Mouse (Mus musculus) forebrain, embryonic 11.5 days (tissue): ENCODE results near the gene Slc7a7. TPM values are rescaled to one million over a fixed set of nuclear protein-coding genes. Genes with fewer than 3 reads are reported as not detected.

ENCODE experiments used
- ATAC-seq: fragments of 200-750 bp; cut with Nextera tagmentation; replicated peaks from 2 replicates; pipeline ENCODE4 v1.8.0; 2017; ENCODE audit warnings: moderate TSS enrichment; ENCODE audit not compliant: low FRiP score
- DNase-seq: peaks from one replicate; pipeline ENCODE4 v3.0.0-alpha.2; 2017; ENCODE audit warnings: low spot score
- H3K27ac ChIP-seq: fragments of 300-500 bp; sonication (generic); 2 replicates; pipeline ENCODE4 v1.5.1; 2014; ENCODE audit warnings: low read depth, low read length
- H3K27me3 ChIP-seq: fragments of 300-500 bp; sonication (generic); 2 replicates; pipeline ENCODE4 v1.6.1; 2014; ENCODE audit warnings: mild to moderate bottlenecking, low read length, mixed read lengths; ENCODE audit not compliant: control insufficient read depth, insufficient read depth
- H3K36me3 ChIP-seq: fragments of 300-500 bp; sonication (generic); 2 replicates; pipeline ENCODE4 v1.6.1; 2014; ENCODE audit warnings: mild to moderate bottlenecking, low read length, moderate library complexity, mixed read lengths; ENCODE audit not compliant: control insufficient read depth, insufficient read depth
- H3K4me1 ChIP-seq: fragments of 300-500 bp; sonication (generic); replicated peaks from 2 replicates; pipeline ENCODE4 v1.6.1; 2014; ENCODE audit warnings: low read length, mixed read lengths; ENCODE audit not compliant: control insufficient read depth, insufficient read depth
- H3K4me2 ChIP-seq: fragments of 300-500 bp; sonication (generic); 2 replicates; pipeline ENCODE4 v1.6.1; 2014; ENCODE audit warnings: low read depth, mild to moderate bottlenecking, low read length, moderate library complexity, mixed read lengths; ENCODE audit not compliant: severe bottlenecking
- H3K4me3 ChIP-seq: fragments of 300-500 bp; sonication (generic); 2 replicates; pipeline ENCODE4 v1.5.1; 2014; ENCODE audit warnings: low read depth, low read length
- H3K9ac ChIP-seq: fragments of 300-500 bp; sonication (generic); 2 replicates; pipeline ENCODE4 v1.6.1; 2014; ENCODE audit warnings: low read length
- H3K9me3 ChIP-seq: fragments of 300-500 bp; sonication (generic); 2 replicates; pipeline ENCODE4 v1.6.1; 2016; ENCODE audit warnings: low read length, mixed read lengths; ENCODE audit not compliant: control insufficient read depth
- WGBS: fragments of 180-500 bp; shearing (Covaris S2); extraction: QIAGEN DNeasy Blood & Tissue Kit; methylation state at CpG from one replicate; pipeline ENCODE4 v1.1.7; 2014; 5-methylcytosine and 5-hydroxymethylcytosine counted together
- polyA plus RNA-seq: library from polyadenylated mRNA; unstranded; fragments of >200 nt; fragmentation: Nextera tagmentation; extraction: Ambion mirVana; gene quantifications from 2 replicates; pipeline ENCODE4 v1.2.1, GENCODE M21; 2014

Slc7a7 gene
- polyA plus RNA-seq, 1 experiment from 2014 or later = 4.5 TPM

- Histone ChIP-seq H3K9me3 (peaks cover 3% of the 10 kb centered on the region; the same call in 1 of the 2 replicates), H3K4me3 (no peak overlapping the region), H3K36me3 (no peaks in the 10 kb centered on the region), H3K4me2 (no peak overlapping the region), H3K27ac (no peak overlapping the region), H3K4me1 (no peaks in the 10 kb centered on the region), H3K27me3 (no peaks in the 10 kb centered on the region), H3K9ac (no peak overlapping the region)
- DNase-seq = no peak
- WGBS = 61% methylated on average over 7 of the region's 7 CpGs
- no peak for ATAC-seq
Measured at GRCm38 (mm10) chr14:54340836-54341235, 76.7 kb downstream of the Slc7a7 start.

- Histone ChIP-seq H3K4me1 (peaks cover 13% of the 10 kb centered on the region; the same call in 1 of the 2 replicates), H3K27me3 (no peaks in the 10 kb centered on the region), H3K36me3 (no peaks in the 10 kb centered on the region), H3K9me3 (no peaks in the 10 kb centered on the region), H3K27ac (peak overlapping the region; percentile 94; the same call in 1 of the 2 replicates), H3K4me3 (no peak overlapping the region), H3K9ac (no peak overlapping the region), H3K4me2 (no peak overlapping the region)
- DNase-seq (no peak), ATAC-seq (no peak)
- 83% methylated on average over 8 of the region's 8 CpGs for WGBS
Measured at GRCm38 (mm10) chr14:54333452-54334189, 84.0 kb downstream of the Slc7a7 start.

GRCm38 (mm10) chr14:54332176-54333074 lies 85.2 kb downstream of the Slc7a7 start:
- peaks cover 13% of the 10 kb centered on the region; the same call in 1 of the 2 replicates for H3K4me1 ChIP-seq

GRCm38 (mm10) chr14:54331178-54331577 lies 86.4 kb downstream of the Slc7a7 start:
- Histone ChIP-seq H3K9ac (no peak overlapping the region), H3K4me2 (no peak overlapping the region), H3K27me3 (no peaks in the 10 kb centered on the region), H3K27ac (peak overlapping the region; percentile 94; the same call in 1 of the 2 replicates), H3K9me3 (no peaks in the 10 kb centered on the region), H3K4me3 (no peak overlapping the region), H3K4me1 (peaks cover 13% of the 10 kb centered on the region; the same call in 1 of the 2 replicates), H3K36me3 (no peaks in the 10 kb centered on the region)
- no peak for DNase-seq
- no peak for ATAC-seq
- WGBS = 79% methylated on average over 1 of the region's 1 CpGs

More at GRCm38 (mm10) chr14:54332176-54333074, 85.2 kb downstream of the Slc7a7 start:
- Histone ChIP-seq H3K4me2 (0 out of 2 replicates have a peak overlapping the region, but pooled peaks have one; percentile 11), H3K27ac (peak overlapping the region; percentile 94), H3K9ac (peak overlapping the region; percentile 7; the same call in 1 of the 2 replicates), H3K9me3 (no peaks in the 10 kb centered on the region), H3K36me3 (no peaks in the 10 kb centered on the region), H3K27me3 (no peaks in the 10 kb centered on the region), H3K4me3 (no peak overlapping the region)
- DNase-seq (peak; percentile 69), ATAC-seq (peak; percentile 95)
- 16% methylated on average over 5 of the region's 5 CpGs for WGBS

- 58% methylated on average over 9 of the region's 9 CpGs for WGBS
- Histone ChIP-seq H3K27me3 (no peaks in the 10 kb centered on the region), H3K4me2 (no peak overlapping the region), H3K9me3 (no peaks in the 10 kb centered on the region), H3K4me3 (no peak overlapping the region), H3K4me1 (peaks cover 13% of the 10 kb centered on the region; the same call in 1 of the 2 replicates), H3K27ac (no peak overlapping the region), H3K9ac (no peak overlapping the region), H3K36me3 (no peaks in the 10 kb centered on the region)
- ATAC-seq (no peak), DNase-seq (no peak)
Measured at GRCm38 (mm10) chr14:54329201-54329600, 88.4 kb downstream of the Slc7a7 start.

- Histone ChIP-seq H3K36me3 (no peaks in the 10 kb centered on the region), H3K27me3 (no peaks in the 10 kb centered on the region), H3K4me2 (no peak overlapping the region), H3K27ac (no peak overlapping the region), H3K4me3 (no peak overlapping the region), H3K9ac (no peak overlapping the region), H3K9me3 (no peaks in the 10 kb centered on the region), H3K4me1 (peaks cover 13% of the 10 kb centered on the region; the same call in 1 of the 2 replicates)
- 86% methylated on average over 2 of the region's 2 CpGs for WGBS
- no peak for ATAC-seq
- DNase-seq = no peak
Measured at GRCm38 (mm10) chr14:54328548-54328947, 89.0 kb downstream of the Slc7a7 start.

- Histone ChIP-seq H3K36me3 (no peaks in the 10 kb centered on the region), H3K9me3 (no peaks in the 10 kb centered on the region; the same call in 1 of the 2 replicates), H3K4me3 (no peak overlapping the region), H3K4me1 (no peaks in the 10 kb centered on the region), H3K27me3 (no peaks in the 10 kb centered on the region), H3K27ac (no peak overlapping the region), H3K4me2 (no peak overlapping the region), H3K9ac (no peak overlapping the region)
- ATAC-seq (no peak), DNase-seq (no peak)
- WGBS = 79% methylated on average over 5 of the region's 5 CpGs
Measured at GRCm38 (mm10) chr14:54324486-54324885, 93.1 kb downstream of the Slc7a7 start.

GRCm38 (mm10) chr14:54321556-54322376 lies 95.8 kb downstream of the Slc7a7 start:
- no peak for ATAC-seq
- no peak for DNase-seq
- no peak overlapping the region for H3K9ac ChIP-seq
- no peaks in the 10 kb centered on the region for H3K4me1 ChIP-seq
- no peaks in the 10 kb centered on the region for H3K27me3 ChIP-seq
- H3K9me3 ChIP-seq = no peaks in the 10 kb centered on the region; the same call in 1 of the 2 replicates
- H3K4me2 ChIP-seq = no peak overlapping the region
- 79% methylated on average over 18 of the region's 18 CpGs for WGBS
- no peak overlapping the region for H3K27ac ChIP-seq
- H3K4me3 ChIP-seq = no peak overlapping the region
- H3K36me3 ChIP-seq = no peaks in the 10 kb centered on the region
